Mouse (Mus musculus): ENCODE results near the gene Elf4. TPM values are rescaled to one million over a fixed set of nuclear protein-coding genes. Genes with fewer than 3 reads are reported as not detected.
"Not testable (repeated sequence)": the region's sequence is repeated elsewhere in the genome, so short reads cannot be mapped to it uniquely, and the experiment has no call there.

Elf4 gene
- polyA plus RNA-seq, 1 experiment from 2014 or later: 0.84 TPM

DNA sequence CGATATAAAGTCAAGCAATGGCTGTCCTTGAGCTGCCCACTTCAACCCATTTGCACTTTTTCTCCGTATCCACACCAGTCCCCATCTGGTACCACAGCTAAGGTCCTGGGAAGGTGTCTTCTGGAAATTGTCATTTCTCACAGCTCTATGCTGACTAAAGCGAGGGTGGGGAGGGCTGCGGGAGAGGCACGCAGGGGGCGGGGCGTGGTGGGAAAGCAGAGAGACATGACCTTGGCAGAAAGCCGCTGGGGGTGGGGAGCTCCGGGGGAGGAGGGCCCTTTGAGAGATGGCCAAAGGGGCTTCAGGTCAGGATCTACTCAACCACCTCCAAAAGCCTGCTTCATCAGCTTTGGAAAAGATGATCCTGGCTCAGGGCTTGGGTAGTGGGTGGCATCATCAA is 7.9 kb downstream of the Elf4 start:
- H3K27me3 ChIP-seq: peaks cover 51% of the 10 kb centered on the region
- no peak overlapping the region for H3K4me3 ChIP-seq
- no peaks in the 10 kb centered on the region for H3K36me3 ChIP-seq
- H3K4me2 ChIP-seq: no peak overlapping the region
- H3K4me1 ChIP-seq (replicated peaks): peaks cover 6% of the 10 kb centered on the region; the same call in 1 of the 2 replicates
- 37% methylated on average over 9 of the region's 9 CpGs for WGBS
- ATAC-seq (ENCODE audit: low FRiP score): no peak
- no peaks in the 10 kb centered on the region for H3K9me3 ChIP-seq
- H3K27ac ChIP-seq: no peak overlapping the region
- no peak overlapping the region for H3K9ac ChIP-seq

DNA sequence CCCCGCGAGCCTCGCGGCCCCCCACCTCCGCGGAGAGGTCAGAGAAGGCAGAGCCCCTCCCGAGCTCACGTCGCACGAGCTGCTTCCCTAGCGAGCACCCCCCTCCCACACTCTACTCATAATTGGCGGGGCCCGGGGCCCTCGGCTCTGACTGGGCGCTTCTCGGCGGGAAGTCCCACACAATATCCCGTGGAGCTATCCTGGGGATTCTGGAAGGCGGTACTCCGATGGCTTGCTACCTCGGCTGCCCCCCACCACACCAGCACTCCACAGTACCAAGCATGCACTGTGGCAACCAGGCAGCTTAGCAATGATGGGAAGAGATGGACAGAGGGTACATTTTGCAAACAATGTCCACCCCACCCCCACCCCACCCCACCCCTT is 8.4 kb downstream of the Elf4 start:
- Histone ChIP-seq H3K4me1 (replicated peaks) (peaks cover 6% of the 10 kb centered on the region; the same call in 1 of the 2 replicates), H3K9ac (no peak overlapping the region), H3K4me2 (peak overlapping the region; percentile 48), H3K27me3 (peaks cover 54% of the 10 kb centered on the region), H3K9me3 (no peaks in the 10 kb centered on the region), H3K36me3 (no peaks in the 10 kb centered on the region), H3K4me3 (peak overlapping the region; percentile 40), H3K27ac (no peak overlapping the region)
- WGBS: 29% methylated on average over 21 of the region's 21 CpGs
- peak; percentile 32 for ATAC-seq (ENCODE audit: low FRiP score)

DNA sequence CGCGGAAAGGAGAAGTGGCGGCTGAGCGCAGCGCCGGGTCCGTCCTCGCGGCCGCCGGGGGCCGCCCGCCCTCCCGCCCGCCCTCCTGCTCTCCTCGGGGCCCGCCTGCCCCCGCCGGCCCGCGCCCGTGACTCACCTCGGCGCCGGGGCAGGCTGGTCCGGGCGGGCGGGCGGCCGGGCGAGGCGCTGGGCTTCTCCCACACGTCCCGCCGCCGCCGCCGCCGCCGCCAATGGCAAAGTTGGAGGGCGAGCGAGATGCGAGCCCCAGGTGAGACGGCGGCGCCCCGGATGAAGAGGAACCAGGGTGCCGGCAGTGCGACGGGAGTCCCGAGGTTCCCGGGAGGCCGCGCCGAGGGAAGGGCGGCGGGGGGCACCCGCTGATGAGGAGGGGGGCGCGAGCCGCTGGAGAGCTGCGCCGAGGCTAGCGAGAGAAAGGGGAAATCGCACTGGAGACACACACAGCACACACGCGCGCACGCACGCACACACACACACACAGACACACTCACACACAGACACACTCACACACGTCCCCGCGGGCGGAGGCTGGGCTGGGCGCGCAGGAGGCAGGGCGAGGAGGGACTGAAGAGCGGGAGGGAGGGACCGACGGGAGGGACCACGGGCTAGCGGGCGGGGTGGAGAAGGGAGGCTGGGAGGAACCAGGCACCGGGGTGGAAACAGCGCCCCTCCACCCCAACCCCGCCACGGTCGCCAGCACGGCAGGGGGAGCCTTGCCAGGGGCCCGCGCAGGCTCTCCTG is 9.0 kb downstream of the Elf4 start:
- H3K27me3 ChIP-seq: peaks cover 54% of the 10 kb centered on the region
- no peaks in the 10 kb centered on the region for H3K9me3 ChIP-seq
- peak; percentile 49 for ATAC-seq (ENCODE audit: low FRiP score)
- peak overlapping the region; percentile 40 for H3K4me3 ChIP-seq
- 0 out of 2 replicates have a peak overlapping the region, but pooled peaks have one; percentile 39 for H3K9ac ChIP-seq
- peak overlapping the region; percentile 48 for H3K4me2 ChIP-seq
- no peaks in the 10 kb centered on the region for H3K36me3 ChIP-seq
- WGBS: 16% methylated on average over 42 of the region's 91 CpGs
- H3K27ac ChIP-seq: no peak overlapping the region
- peaks cover 6% of the 10 kb centered on the region; the same call in 1 of the 2 replicates for H3K4me1 ChIP-seq (replicated peaks)

DNA sequence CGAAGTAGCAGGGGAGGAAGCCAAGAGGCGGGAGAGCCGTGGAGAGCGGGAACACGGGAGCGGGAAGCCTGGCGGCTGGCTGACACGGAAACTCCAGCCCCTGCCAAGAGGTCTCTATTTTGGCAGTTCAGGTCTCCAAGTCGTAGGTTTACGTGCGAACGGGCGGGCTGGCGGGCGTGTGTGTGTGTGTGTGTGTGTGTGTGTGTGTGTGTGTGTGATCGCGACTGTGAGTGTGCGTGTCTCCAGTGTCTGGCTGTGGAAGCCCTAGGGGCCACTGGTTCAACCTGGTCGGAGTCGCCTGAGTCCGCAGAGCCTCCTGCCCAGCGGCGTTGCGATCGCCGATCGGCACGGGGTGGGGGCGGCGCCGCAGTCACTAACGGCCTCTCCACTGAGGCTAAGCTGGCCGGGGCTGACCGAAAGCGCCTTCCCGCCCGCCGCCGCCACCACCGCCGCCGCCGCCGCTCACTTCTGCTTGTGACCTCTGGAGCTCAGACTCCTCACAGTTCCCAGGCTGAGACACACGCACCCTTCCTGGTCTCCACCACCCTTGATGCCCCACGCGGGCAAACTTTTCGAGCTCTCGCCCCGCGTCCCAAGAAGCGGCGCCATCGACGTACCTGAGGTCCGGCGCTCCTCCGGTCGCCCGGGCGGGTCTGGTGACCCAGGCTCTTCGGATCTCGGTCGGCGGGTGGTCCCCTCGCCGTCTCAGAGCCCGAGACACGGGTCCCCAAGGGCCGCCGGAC is 9.8 kb downstream of the Elf4 start:
- H3K36me3 ChIP-seq: no peaks in the 10 kb centered on the region
- H3K4me3 ChIP-seq: peak overlapping the region; percentile 40
- no peak overlapping the region for H3K27ac ChIP-seq
- no peaks in the 10 kb centered on the region for H3K9me3 ChIP-seq
- 0 out of 2 replicates have a peak overlapping the region, but pooled peaks have one; percentile 39 for H3K9ac ChIP-seq
- 21% methylated on average over 52 of the region's 71 CpGs for WGBS
- 0 out of 2 replicates have a peak, but pooled peaks have one; percentile 57 for ATAC-seq (ENCODE audit: low FRiP score)
- peak overlapping the region; percentile 48 for H3K4me2 ChIP-seq
- H3K27me3 ChIP-seq: peaks cover 54% of the 10 kb centered on the region
- peaks cover 6% of the 10 kb centered on the region; the same call in 1 of the 2 replicates for H3K4me1 ChIP-seq (replicated peaks)

DNA sequence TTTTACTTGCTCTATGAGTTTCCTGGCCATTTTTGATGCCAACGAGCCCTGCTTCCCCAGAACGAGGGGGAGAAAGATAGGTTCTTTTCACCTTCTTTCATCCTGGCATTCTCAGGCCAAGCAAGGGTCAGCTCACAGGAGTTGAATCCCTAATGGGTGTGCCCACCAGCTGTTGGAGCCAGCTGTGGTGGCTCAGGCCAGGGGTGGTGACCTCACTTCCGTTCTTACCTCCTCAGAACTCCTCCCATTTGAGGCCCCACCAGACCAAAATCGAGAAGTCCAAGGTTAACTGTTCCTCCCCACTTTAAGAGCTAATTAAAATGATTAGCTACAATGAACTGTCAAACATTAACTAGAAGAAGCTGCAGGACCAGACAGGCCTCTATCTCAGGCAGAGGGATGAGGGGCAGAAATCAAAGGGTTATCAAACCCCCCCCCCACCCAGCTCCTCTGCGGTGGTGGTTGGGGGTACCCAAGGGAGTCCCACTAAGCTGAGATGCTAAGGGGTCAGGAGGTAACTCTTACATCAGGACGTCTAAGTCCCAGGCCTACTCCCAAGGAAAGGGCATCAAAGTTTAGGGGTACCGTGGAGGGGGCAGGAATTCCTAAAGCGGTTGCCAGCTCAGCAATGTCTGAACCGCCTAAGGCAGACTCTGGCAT is 10.6 kb downstream of the Elf4 start:
- Histone ChIP-seq H3K4me3 (peak overlapping the region; percentile 40; the same call in 1 of the 2 replicates), H3K9ac (no peak overlapping the region), H3K9me3 (no peaks in the 10 kb centered on the region), H3K4me2 (peak overlapping the region; percentile 48), H3K27ac (no peak overlapping the region), H3K4me1 (replicated peaks) (peaks cover 6% of the 10 kb centered on the region; the same call in 1 of the 2 replicates), H3K27me3 (peaks cover 54% of the 10 kb centered on the region), H3K36me3 (no peaks in the 10 kb centered on the region)
- WGBS: 23% methylated on average over 9 of the region's 9 CpGs
- ATAC-seq (ENCODE audit: low FRiP score): no peak

DNA sequence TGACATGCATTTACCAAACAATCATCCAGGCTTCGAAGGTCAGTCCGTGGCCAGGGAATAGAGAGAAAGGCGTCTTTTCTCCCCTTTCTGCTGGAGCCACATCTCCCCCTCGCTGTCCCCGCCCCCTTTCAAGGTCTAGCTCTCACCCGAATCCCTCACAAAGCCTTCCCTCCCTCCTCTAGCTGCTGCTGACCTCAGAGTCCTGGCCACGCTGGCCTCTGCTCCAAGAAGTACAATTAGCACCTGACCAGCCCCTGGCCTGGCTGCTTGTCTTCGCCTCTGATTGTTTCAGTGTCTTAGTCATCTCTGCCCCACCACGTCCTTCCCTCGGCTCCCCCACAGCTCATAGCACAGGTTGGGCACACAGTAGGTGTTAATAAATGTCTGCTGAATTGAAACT is 13.3 kb downstream of the Elf4 start:
- no peak overlapping the region for H3K27ac ChIP-seq

DNA sequence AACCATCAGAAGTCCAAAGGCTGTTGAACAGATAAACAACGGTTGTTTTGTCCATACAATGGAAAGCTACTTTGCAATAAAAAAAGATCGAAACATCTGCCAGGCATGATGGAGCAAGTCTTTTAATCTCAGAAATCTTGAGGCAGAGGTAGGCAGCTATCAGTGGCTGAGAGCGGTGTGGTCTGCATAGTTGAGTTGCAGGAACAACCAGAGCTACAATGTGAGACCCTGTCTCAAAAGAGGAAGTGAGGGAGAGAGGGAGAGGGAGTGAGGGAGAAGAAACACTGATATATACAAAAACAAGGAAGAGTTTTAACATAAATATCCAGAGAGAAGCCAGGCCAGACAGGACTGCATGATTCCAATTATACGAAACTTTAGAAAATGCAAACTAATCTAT is 18.3 kb downstream of the Elf4 start:
- H3K27ac ChIP-seq: no peak overlapping the region
- no peak overlapping the region for H3K4me3 ChIP-seq
- H3K4me1 ChIP-seq (replicated peaks): no peaks in the 10 kb centered on the region; the same call in 1 of the 2 replicates
- 88% methylated on average over 4 of the region's 4 CpGs for WGBS
- H3K9ac ChIP-seq: no peak overlapping the region
- no peaks in the 10 kb centered on the region for H3K36me3 ChIP-seq
- H3K4me2 ChIP-seq: no peak overlapping the region
- no peaks in the 10 kb centered on the region for H3K27me3 ChIP-seq
- H3K9me3 ChIP-seq: no peaks in the 10 kb centered on the region
- no peak for ATAC-seq (ENCODE audit: low FRiP score)

More for the DNA sequence above, 13.3 kb downstream of the Elf4 start:
- no peak for ATAC-seq (ENCODE audit: low FRiP score)
- H3K4me2 ChIP-seq: no peak overlapping the region
- H3K4me1 ChIP-seq (replicated peaks): peaks cover 6% of the 10 kb centered on the region; the same call in 1 of the 2 replicates
- peaks cover 32% of the 10 kb centered on the region for H3K27me3 ChIP-seq
- H3K9me3 ChIP-seq: no peaks in the 10 kb centered on the region
- H3K4me3 ChIP-seq: no peak overlapping the region
- WGBS: 22% methylated on average over 10 of the region's 10 CpGs
- no peaks in the 10 kb centered on the region for H3K36me3 ChIP-seq
- H3K9ac ChIP-seq: no peak overlapping the region

DNA sequence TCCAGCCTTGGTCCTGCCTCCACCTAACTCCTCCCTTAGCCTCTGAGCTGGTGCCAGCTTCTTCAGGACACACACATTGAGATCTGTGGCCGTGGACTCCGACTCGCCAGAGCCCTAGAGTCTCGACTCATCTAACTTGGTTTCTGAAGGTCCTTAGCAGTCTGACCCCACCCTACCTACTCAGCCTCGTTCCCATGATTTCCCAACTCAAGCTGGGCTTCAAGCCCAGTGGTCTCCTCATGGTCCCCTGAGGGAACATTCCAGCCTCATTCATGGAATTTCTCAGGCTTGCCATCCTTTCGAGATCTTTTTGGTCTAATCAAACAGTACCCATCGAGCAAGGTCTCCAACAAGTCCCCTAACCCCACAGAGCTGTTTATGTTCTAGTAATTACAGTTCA is 21.0 kb downstream of the Elf4 start:
- H3K36me3 ChIP-seq: no peaks in the 10 kb centered on the region
- ATAC-seq (ENCODE audit: low FRiP score): no peak
- H3K4me1 ChIP-seq (replicated peaks): no peaks in the 10 kb centered on the region
- H3K27ac ChIP-seq: no peak overlapping the region
- 80% methylated on average over 7 of the region's 7 CpGs for WGBS
- H3K9me3 ChIP-seq: no peaks in the 10 kb centered on the region
- no peaks in the 10 kb centered on the region for H3K27me3 ChIP-seq
- H3K4me3 ChIP-seq: no peak overlapping the region
- H3K9ac ChIP-seq: no peak overlapping the region
- no peak overlapping the region for H3K4me2 ChIP-seq

DNA sequence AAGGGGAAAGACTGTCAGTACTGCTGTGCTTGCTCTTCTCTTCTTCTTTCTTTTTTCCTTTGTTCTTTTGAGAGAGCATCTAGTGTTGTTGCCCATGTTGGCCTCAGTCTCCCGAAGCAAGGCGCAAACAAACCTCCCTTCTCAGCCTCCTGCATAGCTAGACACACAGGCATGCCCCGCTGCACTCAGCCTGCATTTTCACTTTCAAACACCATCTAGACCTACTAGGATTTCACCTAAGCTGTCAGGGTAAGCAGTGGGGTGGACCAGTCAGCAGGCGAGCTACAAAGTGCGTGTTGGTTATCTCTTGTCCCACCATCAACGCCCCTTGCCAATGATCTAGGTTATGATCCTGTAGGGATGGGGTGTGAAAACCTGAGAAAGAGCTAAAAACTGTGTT is 21.4 kb downstream of the Elf4 start:
- Histone ChIP-seq H3K27me3 (no peaks in the 10 kb centered on the region), H3K4me3 (no peak overlapping the region), H3K9me3 (no peaks in the 10 kb centered on the region), H3K27ac (no peak overlapping the region), H3K4me1 (replicated peaks) (no peaks in the 10 kb centered on the region), H3K4me2 (no peak overlapping the region), H3K9ac (no peak overlapping the region), H3K36me3 (no peaks in the 10 kb centered on the region)
- WGBS: 84% methylated on average over 6 of the region's 6 CpGs
- no peak for ATAC-seq (ENCODE audit: low FRiP score)

DNA sequence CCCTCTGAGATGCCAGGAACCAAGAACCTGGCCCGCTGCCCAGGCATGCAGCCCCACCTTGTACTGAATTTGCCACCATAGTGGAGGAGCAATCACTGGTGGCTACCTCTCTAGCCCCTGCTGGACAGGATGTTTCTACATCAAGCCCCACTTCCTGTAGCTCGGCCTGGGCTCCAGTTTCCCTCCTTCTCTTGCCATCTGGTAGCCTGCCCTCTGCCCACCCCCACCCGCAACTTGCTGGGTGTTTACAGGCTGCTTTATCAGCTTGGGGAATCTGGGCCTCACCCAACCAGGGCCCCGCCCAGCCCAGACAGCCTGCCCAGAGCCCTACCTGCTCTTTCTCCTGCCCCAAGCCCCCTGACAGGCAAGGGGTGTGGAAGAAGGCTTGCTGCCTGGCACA is 23.9 kb downstream of the Elf4 start:
- no peak for ATAC-seq (ENCODE audit: low FRiP score)
- no peak overlapping the region for H3K4me3 ChIP-seq
- no peak overlapping the region for H3K4me2 ChIP-seq
- no peak overlapping the region for H3K9ac ChIP-seq
- no peak overlapping the region for H3K27ac ChIP-seq
- no peaks in the 10 kb centered on the region for H3K4me1 ChIP-seq (replicated peaks)
- 81% methylated on average over 4 of the region's 4 CpGs for WGBS
- H3K36me3 ChIP-seq: no peaks in the 10 kb centered on the region
- H3K27me3 ChIP-seq: no peaks in the 10 kb centered on the region
- no peaks in the 10 kb centered on the region for H3K9me3 ChIP-seq

DNA sequence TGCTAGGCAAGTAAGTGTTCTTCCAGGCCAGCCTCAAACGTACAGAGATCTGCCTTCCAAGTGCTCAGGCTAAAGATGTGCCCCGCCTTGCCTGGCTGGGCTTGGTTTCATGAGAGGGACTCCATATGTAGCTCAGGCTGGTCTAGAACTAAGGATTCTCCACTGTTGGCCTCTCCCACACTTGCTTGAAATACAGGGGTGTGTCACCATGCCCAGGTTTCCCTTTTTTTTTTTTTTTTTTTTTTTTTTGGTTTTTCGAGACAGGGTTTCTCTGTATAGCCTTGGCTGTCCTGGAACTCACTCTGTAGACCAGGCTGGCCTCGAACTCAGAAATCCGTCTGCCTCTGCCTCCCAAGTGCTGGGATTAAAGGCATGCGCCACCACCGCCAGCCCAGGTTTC is 26.9 kb downstream of the Elf4 start:
- H3K27me3 ChIP-seq; H3K9me3 ChIP-seq; H3K9ac ChIP-seq; H3K4me1 ChIP-seq (replicated peaks); ATAC-seq (ENCODE audit: low FRiP score); H3K4me2 ChIP-seq; H3K36me3 ChIP-seq; H3K27ac ChIP-seq; H3K4me3 ChIP-seq: not testable (repeated sequence)
- WGBS: 95% methylated on average over 5 of the region's 7 CpGs

DNA sequence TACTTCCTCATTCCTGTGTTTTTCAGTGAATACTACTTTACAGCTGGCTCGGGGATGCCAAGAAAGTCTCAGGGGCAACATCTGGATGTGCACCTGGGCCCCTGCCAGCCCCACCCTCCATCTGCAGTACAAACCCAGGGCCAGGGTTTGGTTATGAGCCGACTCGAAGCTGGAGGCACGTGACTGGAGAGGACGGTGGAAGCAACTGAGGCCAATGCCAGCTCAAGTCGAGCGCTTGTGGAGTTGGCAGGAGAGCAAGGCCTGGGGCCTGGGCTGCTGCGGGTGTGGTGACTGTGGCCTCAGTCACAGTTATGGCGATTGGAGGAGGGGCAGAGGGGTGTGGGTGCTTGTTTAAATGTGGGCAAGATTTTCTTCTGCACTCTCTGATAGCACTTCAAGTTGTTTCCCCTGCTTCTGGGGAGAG is 27.4 kb downstream of the Elf4 start:
- H3K4me2 ChIP-seq: no peak overlapping the region
- H3K9me3 ChIP-seq: no peaks in the 10 kb centered on the region
- H3K36me3 ChIP-seq: no peaks in the 10 kb centered on the region
- no peak overlapping the region for H3K9ac ChIP-seq
- no peak overlapping the region for H3K4me3 ChIP-seq
- H3K27ac ChIP-seq: no peak overlapping the region
- 84% methylated on average over 9 of the region's 9 CpGs for WGBS
- no peak for ATAC-seq (ENCODE audit: low FRiP score)
- H3K4me1 ChIP-seq (replicated peaks): no peaks in the 10 kb centered on the region
- H3K27me3 ChIP-seq: no peaks in the 10 kb centered on the region
